Mouse (Mus musculus) kidney, adult 2 months (tissue): ENCODE measurements around the gene Arih2.

Experiments
- CTCF ChIP-seq: fragments of 200-500 bp; conservative IDR thresholded peaks from 2 replicates; pipeline ENCODE4 v1.5.1; 2011; ENCODE audit warnings: low read depth, mild to moderate bottlenecking, control low read depth, low read length, moderate library complexity, mixed read lengths; ENCODE audit not compliant: insufficient read depth, insufficient read length
- POLR2A ChIP-seq: fragments of 200-500 bp; IDR thresholded peaks from one replicate; pipeline ENCODE4 v1.6.1; 2011; ENCODE audit warnings: low read depth, low read length, control low read depth

GRCm38 (mm10) chr9:108577025-108577424 is 72.2 kb downstream of the Arih2 start:
- TF ChIP-seq CTCF, result no peak
- TF ChIP-seq POLR2A, result no peak
